Mouse (Mus musculus) kidney, postnatal 4 days (tissue): ENCODE measurements around the gene Scoc.
"Not testable (repeated sequence)": the region's sequence is repeated elsewhere in the genome, so short reads cannot be mapped to it uniquely, and the experiment has no call there.

Experiments
- DNase-seq, 2 experiments: peaks; one replicate each; pipeline ENCODE4 v3.0.0; 2021; ENCODE audit warnings: mixed read lengths in 2 of 2

The Scoc gene

GRCm38 (mm10) chr8:83458222-83458621 is at the start of gene Scoc:
Gene Scoc (minus strand): TSS chr8:83458391.
- peak; percentile 49 to 70 for DNase-seq

DNA sequence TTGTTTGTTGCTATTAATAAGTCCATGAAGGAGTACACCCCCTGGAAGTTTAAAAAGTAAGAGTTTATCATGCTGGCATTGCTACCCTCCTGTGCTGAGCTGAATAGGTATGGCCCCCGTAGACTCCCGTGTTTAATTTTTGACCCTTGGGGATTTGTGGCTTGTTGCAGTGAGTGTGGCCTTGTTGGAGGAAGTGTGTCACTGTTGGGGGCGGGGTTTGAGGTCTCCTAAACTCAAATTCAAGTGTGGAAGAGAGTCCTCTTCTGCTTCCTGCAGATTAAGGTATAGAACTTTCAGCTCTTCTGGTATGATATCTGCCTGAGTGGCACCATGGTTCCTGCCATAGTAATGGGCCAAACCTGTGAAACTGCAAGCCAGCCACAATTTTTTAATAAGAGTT is 1.4 kb upstream of the Scoc start:
- no peak for DNase-seq

GRCm38 (mm10) chr8:83457121-83457520 is 1.1 kb downstream of the Scoc start:
- DNase-seq: peak in 1 of 2 experiments; percentile 36

DNA sequence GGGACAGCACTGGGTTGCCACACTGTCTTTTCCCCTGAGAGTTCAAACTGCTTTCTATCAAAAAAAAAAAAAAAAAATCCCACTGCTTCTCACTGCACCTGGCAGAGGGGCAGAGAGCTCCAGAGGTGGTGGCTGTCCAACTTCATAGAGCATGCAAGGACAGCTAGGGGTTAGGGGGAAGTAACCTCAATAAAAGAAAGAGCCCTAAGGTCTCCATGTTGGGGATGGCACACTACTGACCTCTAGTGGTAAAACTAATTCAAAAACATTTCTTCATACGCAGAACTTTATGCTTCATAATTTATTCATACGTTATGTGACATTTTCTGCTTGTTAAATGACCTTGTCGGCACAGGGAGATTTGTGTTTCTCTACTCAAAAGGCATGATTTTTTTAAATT is 7.1 kb downstream of the Scoc start:
- DNase-seq: no peak

GRCm38 (mm10) chr8:83449960-83450359 is 8.2 kb downstream of the Scoc start:
- peak; percentile 48 to 70 for DNase-seq

DNA sequence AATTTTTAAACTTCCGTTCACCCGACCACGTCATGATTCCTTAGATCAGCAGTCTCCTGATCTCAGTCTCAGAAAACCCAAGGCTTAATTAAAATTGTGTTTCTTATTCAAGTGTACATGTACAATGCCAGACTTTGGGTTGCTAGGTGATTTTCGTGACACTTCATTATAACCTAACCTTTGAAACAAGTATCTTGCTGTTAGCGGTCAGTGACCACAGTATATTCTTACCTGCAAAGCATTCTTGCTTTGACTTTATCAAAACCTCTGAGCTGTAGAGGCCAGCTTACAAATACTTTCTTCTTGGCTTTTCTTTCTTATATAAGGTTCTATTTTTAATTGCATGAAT is 15.2 kb downstream of the Scoc start:
- no peak for DNase-seq

- DNase-seq: peak; percentile 98 to 99
These were observed 15.7 kb downstream of the Scoc start for GRCm38 (mm10) chr8:83442243-83443051.

GRCm38 (mm10) chr8:83441656-83442242 is 16.4 kb downstream of the Scoc start:
- no peak for DNase-seq

DNA sequence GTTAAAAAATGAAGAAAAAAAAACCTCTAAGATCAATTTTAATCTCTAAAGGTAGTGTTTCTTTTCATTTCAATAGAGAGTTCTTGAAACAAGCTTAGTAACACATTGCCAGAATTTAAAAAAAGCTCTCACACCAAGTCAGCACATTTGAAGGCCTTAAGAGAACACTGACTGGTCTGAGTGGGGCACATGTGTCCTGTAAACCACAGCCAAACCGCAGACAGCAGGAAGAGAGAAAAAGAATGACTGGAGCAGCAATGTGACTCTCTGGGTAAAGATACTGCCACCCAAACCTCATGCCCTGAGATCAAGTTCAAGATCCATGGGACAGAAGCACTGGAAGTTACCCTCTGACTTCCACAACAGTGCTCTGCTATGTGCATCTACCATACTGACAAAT is 21.1 kb downstream of the Scoc start:
- no peak for DNase-seq

DNA sequence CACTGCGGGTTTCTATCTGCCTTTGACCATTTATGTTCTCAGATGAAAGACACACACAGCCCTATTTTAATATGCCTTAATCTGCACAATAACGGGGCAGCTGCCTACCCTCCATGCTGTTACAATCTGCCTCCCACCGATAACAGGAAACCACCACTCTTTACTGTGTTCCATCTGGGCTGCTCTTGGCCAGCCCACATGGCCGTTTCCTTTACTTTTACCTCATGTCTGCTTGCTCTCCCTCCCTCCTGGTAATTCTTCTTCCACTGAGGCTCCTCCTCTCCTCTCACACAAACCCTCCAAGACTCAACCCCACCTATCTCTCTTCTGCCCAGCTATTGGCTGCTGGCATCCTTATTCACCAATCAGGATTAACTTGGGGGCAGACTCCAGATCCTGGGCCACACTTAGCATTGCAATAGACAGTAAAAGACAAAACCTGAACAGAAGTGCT is 29.1 kb downstream of the Scoc start:
- DNase-seq: no peak

DNA sequence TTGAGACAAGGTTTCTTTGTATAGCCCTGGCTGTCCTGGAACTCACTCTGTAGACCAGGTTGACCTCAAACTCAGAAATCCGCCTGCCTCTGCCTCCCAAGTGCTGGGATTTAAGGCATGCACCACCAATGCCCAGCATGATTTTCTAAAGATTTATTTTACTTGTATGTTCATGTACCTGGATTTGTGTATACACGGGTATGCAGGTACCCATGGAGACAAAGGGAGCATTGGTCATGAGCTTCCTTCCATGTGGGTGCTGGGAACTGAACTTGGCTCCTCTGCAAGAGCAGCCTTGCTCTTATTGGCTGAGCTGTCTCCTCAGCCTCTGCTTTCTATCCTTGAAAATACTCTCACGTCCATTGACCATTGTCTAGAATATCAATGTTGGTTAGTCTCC is 29.6 kb downstream of the Scoc start:
- not testable (repeated sequence) for DNase-seq

- no peak for DNase-seq
These were observed 31.2 kb downstream of the Scoc start for GRCm38 (mm10) chr8:83426949-83427348.

DNA sequence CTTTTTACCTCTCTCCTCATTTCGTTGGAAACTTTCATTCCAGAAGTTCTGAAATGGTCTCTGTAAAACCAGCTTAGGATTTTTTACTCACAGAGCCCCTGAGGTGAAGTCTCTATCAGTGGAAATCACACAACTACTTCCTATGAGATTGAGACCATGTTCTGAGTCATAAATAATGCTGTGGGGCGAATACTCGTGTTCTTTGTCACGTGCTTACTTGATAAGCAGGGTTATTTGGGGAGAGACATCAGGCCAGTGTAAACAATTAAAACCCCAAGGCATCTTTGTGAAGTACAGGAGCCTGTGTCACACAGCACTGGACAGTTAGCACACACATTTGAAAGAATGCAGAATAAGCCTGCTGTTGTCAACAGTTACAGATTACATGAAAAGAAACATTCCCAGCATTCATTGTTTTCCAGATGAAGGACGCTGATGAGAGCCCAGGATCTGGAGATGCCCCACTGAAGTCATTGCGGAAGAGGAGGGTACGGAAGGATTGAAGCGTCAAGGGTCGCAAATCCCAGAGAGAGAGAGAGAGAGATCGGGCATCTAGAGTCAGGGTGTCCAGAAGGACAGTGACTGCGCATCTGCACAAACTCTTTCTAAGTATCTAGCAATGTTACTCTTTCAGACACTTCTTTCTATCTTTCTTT is 32.0 kb downstream of the Scoc start:
- DNase-seq: no peak

DNA sequence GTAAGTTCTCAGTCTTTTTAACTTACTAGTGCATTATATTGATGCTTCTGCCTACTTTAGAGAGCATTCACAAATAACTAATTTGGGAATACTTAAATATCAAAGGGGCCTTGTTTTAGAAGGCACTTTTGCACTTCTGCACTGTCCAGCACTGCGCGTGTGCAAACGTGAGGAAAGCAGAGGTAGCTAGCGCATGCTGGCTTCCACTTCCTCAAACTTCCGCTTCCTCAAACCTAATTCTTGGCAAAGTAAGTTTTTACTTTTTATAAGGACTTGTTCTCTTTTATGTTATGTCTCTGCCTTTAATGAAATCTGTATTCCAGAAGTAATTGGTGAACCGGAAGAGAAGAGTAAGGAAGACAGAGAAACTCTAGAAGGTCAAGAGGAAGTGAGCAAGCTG is 33.0 kb downstream of the Scoc start:
- DNase-seq: no peak

DNA sequence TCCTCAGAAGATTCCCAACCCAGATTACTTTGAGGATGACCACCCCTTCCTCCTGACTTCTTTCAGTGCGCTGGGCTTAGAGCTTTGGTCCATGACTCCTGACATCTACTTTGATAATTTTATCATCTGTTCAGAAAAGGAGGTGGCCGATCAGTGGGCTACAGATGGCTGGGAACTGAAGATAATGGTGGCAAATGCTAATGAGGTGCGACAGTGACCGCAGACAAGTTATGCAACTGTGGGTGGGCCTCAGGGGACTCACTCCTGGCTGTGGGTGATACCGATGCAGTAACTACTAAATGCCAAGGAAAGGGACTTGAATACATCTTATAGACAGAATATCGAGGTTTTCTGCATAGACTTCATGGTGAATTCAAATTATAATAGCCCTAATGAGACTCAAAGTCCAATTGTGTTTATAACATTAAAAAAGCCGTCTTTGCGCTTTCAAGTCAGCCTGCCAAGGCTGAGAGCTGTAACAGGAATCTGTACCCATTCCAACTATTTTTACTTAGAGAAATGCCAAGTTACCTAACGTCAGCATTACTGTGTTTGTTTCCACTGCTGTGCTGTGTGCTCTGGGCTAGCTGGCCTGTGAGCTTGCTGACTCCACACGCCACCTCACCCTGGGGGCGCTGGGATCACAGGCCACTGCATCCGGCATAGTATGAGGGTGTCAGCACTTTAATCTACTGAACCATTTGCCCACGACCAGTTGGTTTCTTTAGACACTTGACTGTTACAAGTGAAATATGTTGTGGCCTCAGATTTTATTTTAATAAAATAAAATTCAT is 35.0 kb downstream of the Scoc start:
- no peak for DNase-seq

- no peak for DNase-seq
These were observed 36.8 kb downstream of the Scoc start for GRCm38 (mm10) chr8:83421354-83421753.

- DNase-seq: no peak
These were observed 39.2 kb downstream of the Scoc start for GRCm38 (mm10) chr8:83418805-83419516.

- DNase-seq: no peak
These were observed 40.2 kb downstream of the Scoc start for GRCm38 (mm10) chr8:83417970-83418369.

DNA sequence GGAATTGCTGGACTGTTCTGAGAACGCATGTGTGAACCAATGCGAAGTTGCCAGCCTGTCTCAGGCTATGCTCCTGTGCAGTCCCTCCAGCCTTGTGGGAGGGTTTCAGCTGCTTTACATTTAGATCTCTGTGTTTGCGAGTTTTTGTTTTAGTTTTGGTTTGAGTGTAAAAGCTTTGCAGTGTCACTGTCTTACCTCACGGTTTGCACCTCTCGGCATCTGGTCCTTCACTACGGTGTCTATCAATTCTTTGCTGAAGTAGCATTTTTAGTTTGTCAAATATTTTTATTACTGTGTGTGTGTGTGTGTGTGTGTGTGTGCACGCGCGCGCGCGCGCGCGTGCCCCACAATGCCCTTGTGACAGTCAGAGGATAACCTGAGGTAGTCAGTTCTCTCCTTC is 41.3 kb downstream of the Scoc start:
- no peak for DNase-seq

DNA sequence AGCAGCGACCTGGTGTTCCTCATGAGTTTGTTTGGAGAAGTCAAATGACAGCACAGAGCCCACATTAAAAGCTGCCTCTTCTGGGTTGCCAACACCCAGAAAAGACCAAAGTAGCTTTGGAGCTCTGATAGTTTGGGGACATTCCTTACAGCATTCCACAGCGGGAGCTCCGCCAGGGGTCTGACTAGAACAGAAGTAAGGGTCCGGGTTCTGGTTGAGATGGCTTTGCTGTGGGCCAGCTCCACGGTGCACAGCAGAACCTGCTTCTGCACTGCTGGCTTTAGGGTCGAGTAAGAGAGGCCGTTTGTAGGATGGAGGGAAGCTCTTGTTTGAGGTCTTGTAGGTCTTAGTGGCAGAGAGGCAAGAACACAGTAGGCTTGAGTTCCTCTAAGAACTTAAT is 49.7 kb downstream of the Scoc start:
- no peak for DNase-seq

- peak; percentile 17 to 18 for DNase-seq
These were observed 51.4 kb downstream of the Scoc start for GRCm38 (mm10) chr8:83406836-83407235.

DNA sequence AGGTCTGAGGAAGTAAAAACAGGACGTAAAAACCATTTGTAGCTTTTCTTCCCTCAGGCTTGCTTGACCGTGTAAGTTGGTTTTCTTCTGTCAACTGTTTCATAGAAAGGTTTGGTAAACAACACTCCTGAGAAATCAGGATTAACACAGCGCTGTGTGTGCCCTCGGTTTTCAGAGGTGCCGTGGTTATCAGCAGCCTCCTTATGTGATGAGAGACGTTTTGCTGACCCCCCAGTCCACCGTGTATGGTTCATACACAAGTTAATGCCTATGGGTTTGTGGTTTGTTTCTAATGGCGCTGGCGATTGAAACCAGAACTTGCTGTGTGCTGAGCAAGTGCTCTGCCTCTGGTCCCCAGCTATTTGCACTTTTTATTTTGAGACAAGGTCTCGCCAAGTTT is 52.6 kb downstream of the Scoc start:
- no peak for DNase-seq

GRCm38 (mm10) chr8:83397726-83398125 is 60.5 kb downstream of the Scoc start:
- no peak for DNase-seq
